Mouse (Mus musculus): Measurements from ENCODE around the gene Ttf2.

Ttf2 gene

GRCm38 (mm10) chr3:100916844-100917243 lies 52.6 kb downstream of the Ttf2 start:
- in situ Hi-C loops (cut with MboI, MseI), result no loop called here

GRCm38 (mm10) chr3:100911498-100912213 lies 57.8 kb downstream of the Ttf2 start:
- in situ Hi-C loops (cut with MboI, MseI), result no loop called here

GRCm38 (mm10) chr3:100911026-100911425 lies 58.4 kb downstream of the Ttf2 start:
- in situ Hi-C loops (cut with MboI, MseI), result no loop called here

GRCm38 (mm10) chr3:100910621-100911020 lies 58.8 kb downstream of the Ttf2 start:
- in situ Hi-C loops (cut with MboI, MseI), result no loop called here

GRCm38 (mm10) chr3:100908594-100908993 lies 60.9 kb downstream of the Ttf2 start:
- in situ Hi-C loops (cut with MboI, MseI), result no loop called here

- in situ Hi-C loops (cut with MboI, MseI), result no loop called here
Observed at GRCm38 (mm10) chr3:100906916-100907315, 62.5 kb downstream of the Ttf2 start.

- in situ Hi-C loops (cut with MboI, MseI), result no loop called here
Observed at GRCm38 (mm10) chr3:100906128-100906527, 63.3 kb downstream of the Ttf2 start.

- in situ Hi-C loops (cut with MboI, MseI), result no loop called here
Observed at GRCm38 (mm10) chr3:100895500-100895899, 74.0 kb downstream of the Ttf2 start.

GRCm38 (mm10) chr3:100892383-100893335 lies 76.8 kb downstream of the Ttf2 start:
- in situ Hi-C loops (cut with MboI, MseI), result no loop called here

GRCm38 (mm10) chr3:100890406-100890805 lies 79.1 kb downstream of the Ttf2 start:
- in situ Hi-C loops (cut with MboI, MseI), result no loop called here

- in situ Hi-C loops (cut with MboI, MseI), result no loop called here
Observed at GRCm38 (mm10) chr3:100889234-100889633, 80.2 kb downstream of the Ttf2 start.

Measured in T-helper 1 cell (primary cell).